Mouse (Mus musculus) hindbrain, embryonic 16.5 days (tissue): ENCODE results near the gene Lce1l. TPM values are rescaled to one million over a fixed set of nuclear protein-coding genes. Genes with fewer than 3 reads are reported as not detected.
"Not testable (repeated sequence)": the region's sequence is repeated elsewhere in the genome, so short reads cannot be mapped to it uniquely, and the experiment has no call there.

Experiments used
- ATAC-seq: fragments of 200-750 bp; cut with Nextera tagmentation; 2 replicates; pipeline ENCODE4 v1.8.0; 2017; ENCODE audit warnings: moderate TSS enrichment, moderate library complexity
- H3K27ac ChIP-seq: fragments of 300-500 bp; sonication (generic); 2 replicates; pipeline ENCODE4 v1.5.1; 2014; ENCODE audit warnings: low read depth, mild to moderate bottlenecking, control low read depth, low read length, moderate library complexity
- H3K27me3 ChIP-seq: fragments of 300-500 bp; sonication (generic); replicated peaks from 2 replicates; pipeline ENCODE4 v1.6.1; 2014; ENCODE audit warnings: low read length; ENCODE audit not compliant: control insufficient read depth, insufficient read depth
- H3K36me3 ChIP-seq: fragments of 300-500 bp; sonication (generic); 2 replicates; pipeline ENCODE4 v1.6.1; 2014; ENCODE audit warnings: mild to moderate bottlenecking, low read length, moderate library complexity, mixed read lengths; ENCODE audit not compliant: control insufficient read depth, insufficient read depth
- H3K4me1 ChIP-seq: fragments of 300-500 bp; sonication (generic); 2 replicates; pipeline ENCODE4 v1.6.1; 2014; ENCODE audit warnings: low read depth, low read length; ENCODE audit not compliant: control insufficient read depth, insufficient read depth
- H3K4me2 ChIP-seq: fragments of 300-500 bp; sonication (generic); 2 replicates; pipeline ENCODE4 v1.6.1; 2014; ENCODE audit warnings: mild to moderate bottlenecking, low read length, control low read depth, moderate library complexity
- H3K4me3 ChIP-seq: fragments of 300-500 bp; sonication (generic); 2 replicates; pipeline ENCODE4 v1.5.1; 2014; ENCODE audit warnings: mild to moderate bottlenecking, low read length, control low read depth, moderate library complexity
- H3K9ac ChIP-seq: fragments of 300-500 bp; sonication (generic); 2 replicates; pipeline ENCODE4 v1.6.1; 2014; ENCODE audit warnings: low read depth, mild to moderate bottlenecking, control low read depth, low read length, moderate library complexity
- H3K9me3 ChIP-seq: fragments of 300-500 bp; sonication (generic); 2 replicates; pipeline ENCODE4 v1.6.1; 2014; ENCODE audit warnings: mild to moderate bottlenecking, low read length, moderate library complexity; ENCODE audit not compliant: control insufficient read depth
- WGBS: fragments of 180-500 bp; shearing (Covaris S2); extraction: QIAGEN DNeasy Blood & Tissue Kit; methylation state at CpG from one replicate; pipeline ENCODE4 v1.1.7; 2014; 5-methylcytosine and 5-hydroxymethylcytosine counted together
- polyA plus RNA-seq: library from polyadenylated mRNA; unstranded; fragments of >200 nt; fragmentation: Nextera tagmentation; extraction: Ambion mirVana; gene quantifications from 2 replicates; pipeline ENCODE4 v1.2.1, GENCODE M21; 2015

The Lce1l gene
- polyA plus RNA-seq = not detected in 2 replicates

GRCm38 (mm10) chr3:92851186-92851585, at the start of gene Lce1l:
Gene Lce1l, minus strand, starts transcription at chr3:92851286.
- Histone ChIP-seq H3K4me3 (no peak within 1 kb of the TSS), H3K9ac (no peak within 1 kb of the TSS), H3K9me3 (no peaks in the 10 kb centered on the region), H3K36me3 (no peaks in the 10 kb centered on the region), H3K4me1 (no peaks in the 10 kb centered on the region), H3K27me3 (no peaks in the 10 kb centered on the region), H3K27ac (no peak within 1 kb of the TSS), H3K4me2 (no peak within 1 kb of the TSS)
- ATAC-seq = no peak
- 87% methylated on average over 3 of the region's 3 CpGs for WGBS

DNA sequence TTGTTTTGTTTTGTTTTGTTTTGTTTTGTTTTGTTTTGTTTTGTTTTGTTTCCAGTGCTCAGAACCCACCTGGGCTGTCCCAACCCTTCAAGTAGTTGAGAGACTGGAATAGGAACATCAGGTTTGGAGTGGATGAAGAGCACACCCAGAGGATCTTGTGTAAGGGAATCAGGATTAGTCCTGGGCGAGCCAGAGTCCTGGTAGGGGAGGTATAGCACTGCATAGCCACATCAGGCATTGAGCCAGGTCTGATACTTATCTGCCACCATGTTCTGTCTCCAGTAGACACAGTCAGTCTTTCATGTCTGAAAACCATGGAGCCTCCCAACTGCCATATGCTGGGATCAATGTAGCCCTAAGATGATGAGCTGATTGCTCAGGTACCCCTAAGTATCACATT, 43.4 kb upstream of the Lce1l start:
- Histone ChIP-seq H3K4me1 (no peaks in the 10 kb centered on the region), H3K9me3 (no peaks in the 10 kb centered on the region), H3K27me3 (no peaks in the 10 kb centered on the region), H3K4me3 (no peak overlapping the region), H3K4me2 (no peak overlapping the region), H3K27ac (no peak overlapping the region), H3K36me3 (no peaks in the 10 kb centered on the region), H3K9ac (no peak overlapping the region)
- 64% methylated on average over 1 of the region's 1 CpGs for WGBS
- no peak for ATAC-seq

GRCm38 (mm10) chr3:92894063-92894462, 43.0 kb upstream of the Lce1l start:
- no peak for ATAC-seq
- Histone ChIP-seq H3K9me3 (no peaks in the 10 kb centered on the region), H3K27ac (no peak overlapping the region), H3K4me3 (no peak overlapping the region), H3K27me3 (no peaks in the 10 kb centered on the region), H3K36me3 (no peaks in the 10 kb centered on the region), H3K4me1 (no peaks in the 10 kb centered on the region), H3K4me2 (no peak overlapping the region), H3K9ac (no peak overlapping the region)
- WGBS = 67% methylated on average over 3 of the region's 3 CpGs

DNA sequence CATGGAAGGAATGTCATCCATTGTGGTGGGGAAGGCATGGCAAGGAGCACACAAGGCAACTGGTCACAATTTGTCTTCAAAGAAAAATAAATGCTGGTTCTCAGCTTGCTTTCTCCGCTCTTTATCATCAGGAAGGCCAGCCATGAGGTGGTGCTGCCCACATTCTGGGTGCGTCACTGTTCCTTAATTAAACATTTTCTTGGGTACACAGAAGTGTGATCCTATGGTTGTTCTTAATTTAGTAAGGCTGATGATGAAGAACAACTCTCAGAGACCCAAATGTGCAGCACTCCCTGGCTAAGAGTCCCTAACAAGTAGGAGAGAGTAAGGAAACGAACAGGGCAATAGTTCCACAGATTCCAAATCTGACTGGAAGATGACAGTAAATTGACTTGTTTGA, 23.1 kb upstream of the Lce1l start:
- Histone ChIP-seq H3K27me3 (no peaks in the 10 kb centered on the region), H3K4me3 (no peak overlapping the region), H3K27ac (no peak overlapping the region), H3K36me3 (no peaks in the 10 kb centered on the region), H3K9ac (no peak overlapping the region), H3K9me3 (no peaks in the 10 kb centered on the region), H3K4me2 (no peak overlapping the region), H3K4me1 (no peaks in the 10 kb centered on the region)
- WGBS = 88% methylated on average over 3 of the region's 3 CpGs
- no peak for ATAC-seq

DNA sequence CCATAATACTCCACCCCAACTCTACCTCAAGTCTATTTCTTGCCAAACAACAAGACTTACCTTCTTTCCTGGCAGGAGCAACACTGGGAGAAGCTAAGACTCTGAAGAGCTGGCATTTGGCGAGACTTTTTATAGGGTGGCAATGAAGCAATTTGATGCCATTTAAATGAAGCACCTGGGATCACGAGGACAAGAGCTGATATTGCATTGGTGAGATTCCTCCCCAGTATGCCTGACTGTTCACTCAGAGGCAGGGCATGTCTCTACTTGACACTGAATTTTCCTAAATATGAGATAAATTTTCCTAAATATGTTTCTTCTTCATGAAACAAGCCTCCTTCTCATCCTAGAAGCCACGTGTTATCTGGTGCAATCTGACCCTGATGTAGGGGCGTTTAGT, 19.0 kb upstream of the Lce1l start, which contains the start of gene 2310050C09Rik:
2310050C09Rik (minus strand) TSS at position 101 of the 400 bp plus-strand sequence.
- no peak within 1 kb of the TSS for H3K4me2 ChIP-seq
- ATAC-seq = no peak
- H3K27me3 ChIP-seq = no peaks in the 10 kb centered on the region
- WGBS = 86% methylated on average over 4 of the region's 4 CpGs
- H3K27ac ChIP-seq = no peak within 1 kb of the TSS
- no peak within 1 kb of the TSS for H3K9ac ChIP-seq
- H3K9me3 ChIP-seq = no peaks in the 10 kb centered on the region
- H3K36me3 ChIP-seq = no peaks in the 10 kb centered on the region
- no peaks in the 10 kb centered on the region for H3K4me1 ChIP-seq
- no peak within 1 kb of the TSS for H3K4me3 ChIP-seq

- Histone ChIP-seq H3K36me3 (no peaks in the 10 kb centered on the region), H3K4me1 (no peaks in the 10 kb centered on the region), H3K4me3 (no peak within 1 kb of the TSS), H3K27ac (no peak within 1 kb of the TSS), H3K27me3 (no peaks in the 10 kb centered on the region), H3K9ac (no peak within 1 kb of the TSS), H3K9me3 (no peaks in the 10 kb centered on the region), H3K4me2 (no peak within 1 kb of the TSS)
- WGBS = 64% methylated on average over 1 of the region's 1 CpGs
- no peak for ATAC-seq
These were observed 24.0 kb downstream of the Lce1l start, which contains the start of gene Kprp for GRCm38 (mm10) chr3:92827108-92827507. Gene Kprp, minus strand, starts transcription at chr3:92827247.

GRCm38 (mm10) chr3:92825808-92826207, 25.3 kb downstream of the Lce1l start:
- Histone ChIP-seq H3K27ac (no peak overlapping the region), H3K4me3 (no peak overlapping the region), H3K27me3 (no peaks in the 10 kb centered on the region), H3K4me1 (no peaks in the 10 kb centered on the region), H3K4me2 (no peak overlapping the region), H3K9me3 (no peaks in the 10 kb centered on the region), H3K9ac (no peak overlapping the region), H3K36me3 (no peaks in the 10 kb centered on the region)
- WGBS = 30% methylated on average over 1 of the region's 1 CpGs
- ATAC-seq = no peak

DNA sequence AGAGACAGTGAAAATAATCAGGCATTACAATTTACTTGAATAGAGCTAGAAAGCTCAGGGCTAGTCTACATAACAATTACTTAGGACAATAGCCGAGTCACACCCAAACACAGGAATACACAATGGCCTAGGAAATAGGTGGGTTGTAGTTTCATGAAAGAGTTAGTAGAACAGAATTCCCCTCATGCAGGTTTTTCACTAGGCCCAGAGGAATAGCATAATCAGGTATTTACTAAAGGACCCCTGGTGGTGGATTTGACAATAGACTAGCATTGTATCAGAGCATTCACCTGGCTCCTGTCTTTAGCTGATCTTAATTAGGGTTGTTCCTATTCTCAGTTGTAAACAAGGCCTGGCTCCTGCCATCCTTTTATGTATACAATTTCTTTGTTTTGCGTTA, 35.0 kb downstream of the Lce1l start:
- H3K9me3 ChIP-seq, ATAC-seq, H3K36me3 ChIP-seq, H3K9ac ChIP-seq, H3K4me3 ChIP-seq, H3K27me3 ChIP-seq, H3K4me1 ChIP-seq, H3K4me2 ChIP-seq, H3K27ac ChIP-seq: not testable (repeated sequence)
- 93% methylated on average over 2 of the region's 2 CpGs for WGBS

- Histone ChIP-seq H3K4me3 (no peak overlapping the region), H3K4me1 (no peaks in the 10 kb centered on the region), H3K4me2 (no peak overlapping the region), H3K9me3 (no peaks in the 10 kb centered on the region), H3K27ac (no peak overlapping the region), H3K27me3 (no peaks in the 10 kb centered on the region), H3K9ac (no peak overlapping the region), H3K36me3 (no peaks in the 10 kb centered on the region)
- 93% methylated on average over 3 of the region's 3 CpGs for WGBS
- ATAC-seq = no peak
These were observed 35.5 kb downstream of the Lce1l start for GRCm38 (mm10) chr3:92815581-92815980.

- Histone ChIP-seq H3K27me3 (no peaks in the 10 kb centered on the region), H3K27ac (no peak within 1 kb of the TSS), H3K9me3 (no peaks in the 10 kb centered on the region), H3K4me3 (no peak within 1 kb of the TSS), H3K9ac (no peak within 1 kb of the TSS), H3K4me1 (no peaks in the 10 kb centered on the region), H3K4me2 (no peak within 1 kb of the TSS), H3K36me3 (no peaks in the 10 kb centered on the region)
- ATAC-seq = no peak
These were observed 43.3 kb downstream of the Lce1l start, which contains the start of gene Lce1k for GRCm38 (mm10) chr3:92807791-92808190. Gene Lce1k, minus strand, starts transcription at chr3:92807891.
